Mouse (Mus musculus) inflammation-experienced regulatory T-cells, adult 6 months (primary cell): ENCODE measurements around the gene 4931414P19Rik. TPM values are rescaled to one million over a fixed set of nuclear protein-coding genes. Genes with fewer than 3 reads are reported as not detected.

ENCODE experiments used
- ATAC-seq: one replicate; pipeline ENCODE4 v1.8.0; 2017
- polyA plus RNA-seq, 3 experiments: library from polyadenylated mRNA; unstranded; fragments of 100-300 nt; shearing (Covaris generic); gene quantifications; one replicate each; pipeline ENCODE4 v1.2.1; 2017

4931414P19Rik gene
- polyA plus RNA-seq, 3 experiments from 2014 or later, result 1.5 to 2.5 (median 1.7) TPM

- ATAC-seq, result no peak
Measured at GRCm38 (mm10) chr14:54579638-54580037, 26.2 kb downstream of the 4931414P19Rik start.

GRCm38 (mm10) chr14:54578063-54578462 lies 27.7 kb downstream of the 4931414P19Rik start:
- ATAC-seq, result peak; percentile 82

- ATAC-seq, result peak; percentile 33
Measured at GRCm38 (mm10) chr14:54577089-54577982, 28.5 kb downstream of the 4931414P19Rik start, which contains the start of gene Ajuba. Gene Ajuba, minus strand, starts transcription at chr14:54577558.

- no peak for ATAC-seq
Measured at GRCm38 (mm10) chr14:54576241-54577088, 29.3 kb downstream of the 4931414P19Rik start.

GRCm38 (mm10) chr14:54575631-54576030 lies 30.2 kb downstream of the 4931414P19Rik start:
- ATAC-seq, result no peak

DNA sequence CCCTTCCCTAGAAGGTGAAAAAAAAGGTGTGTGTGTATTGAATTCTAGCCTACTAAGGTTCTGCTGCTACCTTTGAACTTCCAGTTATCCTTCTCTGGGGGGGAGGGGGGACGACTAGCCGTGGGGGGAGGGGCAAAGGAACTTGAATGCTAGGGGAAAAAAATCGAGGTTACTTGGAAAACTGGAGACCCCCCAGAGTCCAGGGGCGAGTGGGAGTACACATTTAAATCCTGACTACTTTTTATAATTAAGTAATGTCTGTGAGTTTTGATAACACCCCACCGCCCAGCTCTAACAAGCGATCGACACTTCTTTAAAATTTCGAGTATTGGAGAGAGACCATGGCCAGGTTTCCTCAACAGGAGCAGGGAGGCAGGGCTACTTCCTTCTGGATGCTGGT lies 30.8 kb downstream of the 4931414P19Rik start:
- ATAC-seq, result no peak

- no peak for ATAC-seq
Measured at GRCm38 (mm10) chr14:54574253-54574652, 31.5 kb downstream of the 4931414P19Rik start.

- ATAC-seq, result no peak
Measured at GRCm38 (mm10) chr14:54572790-54573736, 32.7 kb downstream of the 4931414P19Rik start.

DNA sequence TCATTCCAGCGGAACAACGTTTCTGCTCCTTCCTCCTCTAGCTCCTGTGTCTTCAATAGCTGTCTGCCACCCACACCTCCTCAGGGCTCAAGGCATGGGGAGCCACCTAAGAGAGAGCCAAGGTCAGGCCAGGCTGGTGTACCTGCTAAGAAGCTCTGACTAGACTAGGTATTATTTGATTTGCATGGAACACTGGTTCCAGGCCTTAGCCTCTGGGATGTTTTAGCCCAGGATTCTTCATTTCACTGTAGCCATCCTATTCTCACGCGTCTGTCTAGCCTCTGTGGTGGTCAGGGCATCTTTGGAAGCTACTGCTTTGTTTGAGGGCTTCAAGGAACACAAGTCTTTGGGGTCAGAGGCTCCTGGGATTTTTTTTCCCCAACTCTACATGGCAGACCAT lies 33.7 kb downstream of the 4931414P19Rik start:
- ATAC-seq, result no peak

DNA sequence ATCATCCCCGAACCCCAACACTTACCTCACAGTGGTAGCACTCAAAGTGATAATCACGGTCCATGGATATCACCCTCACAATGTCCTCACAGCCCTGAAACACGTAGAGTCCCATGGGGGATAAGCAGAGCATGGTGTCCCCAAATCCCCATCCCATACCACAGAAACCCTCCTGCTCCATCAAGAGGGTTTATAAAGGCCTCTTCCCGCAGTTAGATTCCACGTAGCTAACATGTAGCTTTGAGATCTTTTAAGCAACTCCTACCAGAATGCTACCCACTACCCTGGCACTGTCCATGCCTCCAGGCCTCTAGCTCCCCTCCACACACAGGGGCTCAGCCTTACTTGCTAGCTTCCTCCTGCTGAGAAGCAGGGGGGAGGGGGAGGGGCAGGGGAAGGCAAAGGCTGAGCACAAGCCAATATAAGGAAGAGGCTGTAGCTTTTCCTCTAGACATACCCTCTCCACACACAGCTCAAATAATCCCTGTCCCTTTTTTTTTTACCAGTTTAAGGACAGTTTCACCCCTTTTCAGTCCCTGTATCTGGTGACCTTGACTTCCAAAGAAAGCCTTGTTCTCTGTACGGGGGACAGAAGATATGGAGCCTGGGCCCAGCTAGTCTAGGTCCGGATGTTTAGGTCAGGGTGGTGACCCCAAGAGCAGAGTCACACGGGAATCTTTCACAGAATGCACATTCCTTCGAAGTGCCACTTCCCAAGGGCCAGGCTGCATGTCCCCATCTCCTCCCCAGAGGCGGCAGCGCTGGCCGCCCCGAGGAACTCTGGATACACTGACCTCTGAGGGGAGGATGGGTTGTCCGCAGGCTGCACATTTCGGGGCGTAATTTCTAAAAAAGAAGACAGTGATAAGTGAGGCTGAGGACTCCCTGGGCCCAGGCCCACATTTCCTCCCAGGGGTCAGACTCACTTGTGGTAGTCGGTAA lies 36.1 kb downstream of the 4931414P19Rik start:
- ATAC-seq, result no peak

DNA sequence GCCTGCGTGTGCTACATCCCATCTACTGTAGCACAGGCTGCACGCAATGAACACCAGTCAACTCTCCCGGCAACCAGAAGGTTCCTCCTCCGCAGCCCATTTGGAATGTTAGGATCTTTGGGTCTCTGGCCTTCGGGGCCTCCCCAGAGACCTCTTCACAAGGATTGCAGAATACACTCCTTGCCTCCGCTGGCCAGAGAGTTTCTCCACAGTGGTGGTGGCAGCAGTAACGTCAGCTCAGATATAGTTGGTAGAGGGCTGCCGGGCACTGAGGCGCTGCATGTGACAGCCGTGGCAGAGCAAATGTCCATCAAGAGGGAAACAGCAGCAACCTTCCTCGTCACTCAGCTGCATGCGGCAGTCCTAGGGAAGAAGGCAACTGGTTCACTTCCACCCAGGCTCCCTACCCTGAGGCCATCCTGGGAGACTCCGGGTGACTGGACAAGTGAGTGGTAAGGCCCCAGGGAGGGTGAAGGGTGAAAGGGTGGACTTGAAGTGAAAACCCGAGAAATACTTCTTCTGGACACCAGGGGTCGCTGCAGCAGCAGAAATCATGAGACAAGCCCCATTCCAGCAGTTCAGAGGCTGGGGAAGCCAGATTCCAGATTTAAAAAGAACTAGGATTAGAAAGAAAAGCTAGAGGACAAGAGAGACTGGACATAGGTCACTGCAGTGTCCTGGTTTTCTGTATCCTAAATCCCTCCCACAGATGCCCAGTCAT lies 36.9 kb downstream of the 4931414P19Rik start:
- no peak for ATAC-seq

GRCm38 (mm10) chr14:54560527-54561242 lies 45.1 kb downstream of the 4931414P19Rik start:
- ATAC-seq, result no peak

- no peak for ATAC-seq
Measured at GRCm38 (mm10) chr14:54557330-54557729, 48.5 kb downstream of the 4931414P19Rik start.

DNA sequence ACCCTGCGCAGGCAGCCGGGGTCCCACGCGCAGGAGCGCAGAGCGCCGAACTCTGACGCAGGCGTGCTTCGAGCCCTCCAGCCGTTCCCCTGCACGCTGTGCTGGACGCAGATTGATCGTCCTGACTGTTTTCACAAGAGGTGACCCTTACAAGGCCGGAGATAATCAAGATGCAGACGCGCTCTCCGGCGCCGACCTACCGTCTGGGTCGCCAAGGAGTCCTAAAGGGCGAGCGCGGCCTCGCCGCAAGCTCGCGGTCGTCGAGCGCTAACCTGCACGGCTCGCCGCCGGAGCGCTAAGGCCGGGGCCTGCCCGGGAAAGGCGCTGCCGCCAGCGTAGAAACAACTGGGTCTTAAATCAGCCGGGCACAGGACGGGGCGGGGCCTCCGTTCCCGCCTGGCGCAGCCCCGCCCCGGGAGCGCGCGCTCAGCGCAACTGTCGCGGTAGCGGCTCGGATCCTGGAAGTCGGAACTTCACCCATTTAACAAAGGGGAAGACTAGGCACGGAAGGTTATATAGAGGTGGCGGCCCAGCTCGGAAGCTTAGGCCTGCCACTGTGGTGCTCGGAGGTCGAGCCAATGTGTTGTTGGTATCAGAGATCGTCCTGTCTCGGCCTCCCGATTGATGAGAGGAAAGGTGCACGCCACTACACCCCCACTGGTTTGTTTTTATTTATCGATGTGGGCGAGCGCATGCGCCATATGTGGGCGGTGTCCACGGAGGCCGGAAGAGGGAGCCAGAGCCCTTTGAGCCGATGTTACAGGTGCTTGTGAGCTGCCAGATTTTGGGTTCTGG lies 51.6 kb downstream of the 4931414P19Rik start, which contains the start of gene Haus4:
Gene Haus4 (minus strand): TSS at position 642 of the 795 bp plus-strand sequence.
- peak; percentile 82 for ATAC-seq

DNA sequence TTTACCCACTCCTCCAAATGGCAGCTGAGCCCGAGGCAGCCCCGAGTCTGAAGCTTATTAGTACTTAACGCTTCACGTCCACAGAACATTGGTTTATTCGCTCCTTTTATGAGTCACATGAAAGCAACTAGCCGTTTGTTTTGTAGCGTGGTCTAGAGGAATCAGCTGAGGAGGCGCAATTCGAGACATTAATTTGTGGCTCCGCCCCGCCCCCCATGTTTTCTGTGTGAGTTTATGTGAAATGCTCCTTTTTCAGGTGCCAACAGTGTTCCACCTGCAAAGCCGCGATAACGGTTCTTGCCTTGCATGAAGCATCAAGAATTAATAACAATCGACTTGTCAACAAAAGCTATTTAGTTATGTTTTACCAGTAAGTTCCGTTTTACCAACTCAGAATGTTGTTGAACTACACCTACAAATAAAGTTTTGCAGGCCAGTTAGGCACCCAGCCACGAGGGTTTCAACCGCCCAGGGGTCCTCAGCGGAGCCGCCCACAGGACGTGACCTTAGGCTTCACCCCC lies 52.3 kb downstream of the 4931414P19Rik start:
- peak; percentile 39 for ATAC-seq

DNA sequence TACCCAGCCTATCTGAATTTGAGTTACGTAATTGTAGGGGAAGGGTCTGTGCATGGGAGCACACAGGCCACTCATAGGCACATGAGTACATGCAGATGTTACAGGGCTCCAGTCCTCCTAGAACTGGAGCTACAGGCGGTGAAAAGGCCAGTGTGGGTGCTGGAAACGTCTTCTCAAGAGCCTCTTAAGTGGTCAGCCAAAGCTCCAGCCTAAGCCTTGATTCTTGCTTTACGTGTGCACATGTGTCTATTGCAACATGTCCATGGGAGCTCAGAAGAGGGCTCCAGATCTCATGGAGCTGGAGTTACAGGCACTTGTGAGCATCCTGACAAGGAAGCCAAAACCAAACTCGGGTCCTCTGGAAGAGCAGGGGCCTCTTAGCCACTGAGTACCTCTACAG lies 61.1 kb downstream of the 4931414P19Rik start:
- no peak for ATAC-seq

DNA sequence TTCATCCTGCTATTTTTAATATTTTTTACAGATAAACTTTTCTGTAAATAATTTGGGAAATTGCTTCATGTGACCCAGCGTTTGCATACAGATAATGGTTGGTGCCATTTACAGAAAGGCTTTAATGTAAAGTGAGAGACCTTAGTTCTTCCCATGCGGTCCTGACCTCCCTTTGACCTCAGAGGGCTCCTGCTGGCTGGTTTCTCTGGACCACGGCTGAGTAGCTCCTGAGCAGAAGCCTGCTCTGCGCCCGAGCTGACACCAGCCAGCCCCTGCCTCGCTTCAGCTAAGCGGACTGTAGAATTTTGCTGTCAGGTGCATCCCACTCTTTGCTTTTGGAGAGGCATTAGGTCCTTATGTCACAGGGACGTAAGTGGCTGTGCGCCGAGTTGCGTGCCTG lies 65.0 kb downstream of the 4931414P19Rik start:
- ATAC-seq, result no peak

DNA sequence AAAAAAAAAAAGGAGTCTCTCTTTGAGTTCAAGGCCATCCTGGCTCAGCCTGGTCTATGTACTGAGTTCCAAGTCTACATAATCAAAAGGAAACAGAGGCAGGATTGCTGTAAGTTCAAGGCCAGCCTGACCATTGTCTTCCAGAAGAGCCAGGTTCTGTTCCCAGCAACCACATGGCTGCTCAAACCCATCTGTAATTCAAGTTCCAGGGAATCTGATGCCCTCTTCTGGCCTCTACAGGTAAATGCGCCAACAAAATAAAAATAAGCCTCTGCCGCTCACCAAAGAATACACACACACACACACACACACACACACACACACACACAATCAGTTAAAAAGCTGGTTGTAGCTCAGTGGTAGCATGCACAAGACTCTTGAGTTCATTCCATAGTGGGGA lies 67.2 kb downstream of the 4931414P19Rik start:
- ATAC-seq, result no peak
